Mouse (Mus musculus) CH12.LX (cell line): ENCODE measurements at regions not wholly inside any gene's neighbourhood (a gene's known extent, or its start where the extent isn't known, plus 50 kb on each side); places are given as distances from the start of the nearest gene placed in this dataset.

Source experiments
- DNase-seq: peaks from one replicate; pipeline ENCODE4 v3.0.0-alpha.2; 2013; ENCODE audit errors: extremely low read depth
- H3K27ac ChIP-seq: 2 replicates; pipeline ENCODE4 v1.5.1; 2012; ENCODE audit warnings: low read depth, mild to moderate bottlenecking, control low read depth, moderate library complexity; ENCODE audit not compliant: insufficient read depth
- H3K27me3 ChIP-seq: replicated peaks from 2 replicates; pipeline ENCODE3; 2012; ENCODE audit warnings: inconsistent platforms
- H3K36me3 ChIP-seq, 2 experiments: replicated peaks in 1 of 2; 2 replicates each; pipeline versions ENCODE3 to v1.6.1; 2012; ENCODE audit warnings: inconsistent platforms in 1 of 2, low read length in 1 of 2, mild to moderate bottlenecking in 1 of 2, mixed read lengths in 1 of 2, moderate library complexity in 1 of 2; ENCODE audit not compliant: control insufficient read depth in 1 of 2, insufficient read depth in 1 of 2
- H3K4me1 ChIP-seq, 2 experiments: 2 replicates each; pipeline ENCODE4 v1.6.1; 2012; ENCODE audit warnings: inconsistent platforms in 1 of 2, moderate library complexity in 1 of 2; ENCODE audit not compliant: insufficient read depth in 2 of 2, control insufficient read depth in 1 of 2
- H3K4me2 ChIP-seq: 2 replicates; pipeline ENCODE4 v1.6.1; 2012; ENCODE audit warnings: low read depth, mild to moderate bottlenecking, control low read depth; ENCODE audit not compliant: poor library complexity, insufficient read depth, severe bottlenecking
- H3K4me3 ChIP-seq, 3 experiments: fragments of 150-350 bp in 1 of 3; sonication (generic) in 1 of 3; replicated peaks in 1 of 3; 2 replicates each; pipeline versions ENCODE3 to v1.5.1; 2011 to 2012; ENCODE audit warnings: low read depth in 2 of 3, low read length in 2 of 3, mild to moderate bottlenecking in 2 of 3, moderate library complexity in 2 of 3, control low read depth in 1 of 3, improper control_type of control experiment in 1 of 3, inconsistent platforms in 1 of 3, mixed read lengths in 1 of 3; ENCODE audit not compliant: poor library complexity in 1 of 3
- H3K79me2 ChIP-seq: replicated peaks from 2 replicates; pipeline ENCODE4 v1.6.1; 2012; ENCODE audit warnings: mild to moderate bottlenecking, moderate library complexity; ENCODE audit not compliant: control insufficient read depth, poor library complexity, insufficient read depth, severe bottlenecking; ENCODE audit errors: extremely low read depth
- H3K9ac ChIP-seq: 2 replicates; pipeline ENCODE4 v1.6.1; 2012; ENCODE audit warnings: low read depth, mild to moderate bottlenecking, control low read depth, moderate library complexity; ENCODE audit not compliant: insufficient read depth
- H3K9me3 ChIP-seq: replicated peaks from 2 replicates; pipeline ENCODE3; 2012; ENCODE audit warnings: low read length, inconsistent platforms, mixed read lengths
- ELF1 ChIP-seq: IDR thresholded peaks from 2 replicates; pipeline ENCODE4 v1.6.1; 2014; ENCODE audit warnings: low read depth, mild to moderate bottlenecking, inconsistent platforms, low read length, improper control_type of control experiment
- EP300 ChIP-seq: IDR thresholded peaks from 2 replicates; pipeline ENCODE4 v1.6.1; 2011; ENCODE audit warnings: low read length, improper control_type of control experiment
- GABPA ChIP-seq: IDR thresholded peaks from 2 replicates; pipeline ENCODE4 v1.6.1; 2012; ENCODE audit warnings: low read depth, low read length, improper control_type of control experiment, inconsistent platforms; ENCODE audit not compliant: insufficient replicate concordance
- IRF4 ChIP-seq: IDR thresholded peaks from 2 replicates; pipeline ENCODE4 v1.6.1; 2014; ENCODE audit warnings: low read depth, mild to moderate bottlenecking, inconsistent platforms, low read length, improper control_type of control experiment
- JUN ChIP-seq: IDR thresholded peaks from 2 replicates; pipeline ENCODE4 v1.6.1; 2011; ENCODE audit warnings: low read depth, mild to moderate bottlenecking, low read length, improper control_type of control experiment, moderate library complexity; ENCODE audit not compliant: insufficient read depth
- JUND ChIP-seq: conservative IDR thresholded peaks from 2 replicates; pipeline ENCODE4 v1.6.1; 2011; ENCODE audit warnings: low read depth, low read length, improper control_type of control experiment
- KAT2A ChIP-seq: IDR thresholded peaks from 2 replicates; pipeline ENCODE4 v1.6.1; 2012; ENCODE audit warnings: low read length, improper control_type of control experiment, inconsistent platforms; ENCODE audit not compliant: insufficient replicate concordance
- MAFK ChIP-seq: IDR thresholded peaks from 2 replicates; pipeline ENCODE4 v1.6.1; 2011; ENCODE audit warnings: low read length, improper control_type of control experiment; ENCODE audit not compliant: insufficient replicate concordance
- MAX ChIP-seq: IDR thresholded peaks from 2 replicates; pipeline ENCODE4 v1.6.1; 2011; ENCODE audit warnings: low read length, improper control_type of control experiment
- MEF2A ChIP-seq: IDR thresholded peaks from 2 replicates; pipeline ENCODE4 v1.6.1; 2014; ENCODE audit warnings: low read depth, mild to moderate bottlenecking, inconsistent platforms, low read length, improper control_type of control experiment, borderline replicate concordance
- MXI1 ChIP-seq: IDR thresholded peaks from 2 replicates; pipeline ENCODE4 v1.6.1; 2011; ENCODE audit warnings: mild to moderate bottlenecking, low read depth, low read length, improper control_type of control experiment
- NELFE ChIP-seq: IDR thresholded peaks from 2 replicates; pipeline ENCODE4 v1.6.1; 2011; ENCODE audit warnings: low read depth, low read length, improper control_type of control experiment
- PAX5 ChIP-seq: IDR thresholded peaks from 2 replicates; pipeline ENCODE4 v1.6.1; 2012; ENCODE audit warnings: low read length, inconsistent platforms, mixed read lengths
- POLR2A ChIP-seq: IDR thresholded peaks from 2 replicates; pipeline ENCODE4 v1.6.1; 2011; ENCODE audit warnings: low read depth, mild to moderate bottlenecking, improper control_type of control experiment, low read length
- RAD21 ChIP-seq: IDR thresholded peaks from 2 replicates; pipeline ENCODE4 v1.6.1; 2011; ENCODE audit warnings: low read depth, mild to moderate bottlenecking, low read length, improper control_type of control experiment, moderate library complexity
- RCOR1 ChIP-seq: conservative IDR thresholded peaks from 2 replicates; pipeline ENCODE4 v1.6.1; 2012; ENCODE audit warnings: low read depth, mild to moderate bottlenecking, inconsistent platforms, low read length, improper control_type of control experiment
- SIN3A ChIP-seq: IDR thresholded peaks from 2 replicates; pipeline ENCODE4 v1.6.1; 2012; ENCODE audit warnings: low read length, improper control_type of control experiment, inconsistent platforms
- SMC3 ChIP-seq: IDR thresholded peaks from 2 replicates; pipeline ENCODE4 v1.6.1; 2011; ENCODE audit warnings: low read depth, low read length, improper control_type of control experiment
- TBP ChIP-seq: conservative IDR thresholded peaks from 2 replicates; pipeline ENCODE4 v1.6.1; 2011; ENCODE audit warnings: low read depth, low read length, improper control_type of control experiment
- ZKSCAN1 ChIP-seq: IDR thresholded peaks from 2 replicates; pipeline ENCODE4 v1.6.1; 2012; ENCODE audit warnings: low read depth, inconsistent platforms, low read length, improper control_type of control experiment, borderline replicate concordance
- ZNF384 ChIP-seq: IDR thresholded peaks from 2 replicates; pipeline ENCODE4 v1.6.1; 2012; ENCODE audit warnings: low read depth, low read length, improper control_type of control experiment, inconsistent platforms
- dilution Hi-C: fragments of 300-500 bp; cut with MboI; formaldehyde crosslinking; loops from 2 replicates; pipeline ENCODE4 v1.14.3; 2020; ENCODE audit warnings: low sequenced_read_pairs; ENCODE audit not compliant: extremely low pct_unique_long_range_greater_than_20kb, extremely low pct_ligation_motif_present
- in situ Hi-C: fragments of 300-500 bp; cut with MboI; formaldehyde crosslinking; loops from 3 replicates; pipeline ENCODE4 v1.14.3; 2019; ENCODE audit warnings: low sequenced_read_pairs, low pct_ligation_motif_present, low pct_unique_long_range_greater_than_20kb, mixed read lengths

DNA sequence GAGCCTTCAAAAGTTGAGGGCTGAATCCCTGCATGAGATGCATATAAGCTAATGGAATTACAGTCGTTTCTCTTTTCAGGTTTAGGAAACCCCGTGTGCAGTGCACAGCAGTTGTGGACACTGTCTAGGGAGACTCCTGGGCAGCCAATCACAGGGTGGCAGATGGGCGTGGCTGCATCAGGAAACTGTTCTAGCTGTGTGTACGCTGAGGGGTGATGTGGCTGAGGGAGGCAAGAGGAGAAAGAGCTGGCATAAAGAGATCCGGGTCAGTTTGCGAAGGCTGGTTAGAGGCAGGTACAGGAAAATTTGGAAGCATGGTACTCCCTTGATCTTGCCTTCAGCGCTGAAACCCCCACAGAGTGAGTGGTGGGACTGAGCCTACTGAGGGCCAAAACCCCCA is 106.1 kb upstream of the Pou3f3 start:
- Histone ChIP-seq H3K79me2 (no peaks in the 10 kb centered on the region), H3K4me3 (no peak overlapping the region), H3K9me3 (peaks cover 69% of the 10 kb centered on the region), H3K4me2 (no peak overlapping the region), H3K27me3 (no peaks in the 10 kb centered on the region), H3K4me1 (no peaks in the 10 kb centered on the region), H3K36me3 (no peaks in the 10 kb centered on the region), H3K27ac (no peak overlapping the region), H3K9ac (no peak overlapping the region)
- in situ Hi-C loops = no loop called here
- dilution Hi-C loops = no loop called here
- TF ChIP-seq ELF1 = no peak
- no peak for TF ChIP-seq JUND
- no peak for TF ChIP-seq ZKSCAN1
- no peak for TF ChIP-seq MAFK
- no peak for TF ChIP-seq KAT2A
- TF ChIP-seq NELFE = no peak
- TF ChIP-seq MXI1 = no peak
- no peak for TF ChIP-seq ZNF384
- TF ChIP-seq MAX = no peak
- TF ChIP-seq IRF4 = no peak
- no peak for TF ChIP-seq RAD21
- no peak for TF ChIP-seq EP300
- DNase-seq = no peak

DNA sequence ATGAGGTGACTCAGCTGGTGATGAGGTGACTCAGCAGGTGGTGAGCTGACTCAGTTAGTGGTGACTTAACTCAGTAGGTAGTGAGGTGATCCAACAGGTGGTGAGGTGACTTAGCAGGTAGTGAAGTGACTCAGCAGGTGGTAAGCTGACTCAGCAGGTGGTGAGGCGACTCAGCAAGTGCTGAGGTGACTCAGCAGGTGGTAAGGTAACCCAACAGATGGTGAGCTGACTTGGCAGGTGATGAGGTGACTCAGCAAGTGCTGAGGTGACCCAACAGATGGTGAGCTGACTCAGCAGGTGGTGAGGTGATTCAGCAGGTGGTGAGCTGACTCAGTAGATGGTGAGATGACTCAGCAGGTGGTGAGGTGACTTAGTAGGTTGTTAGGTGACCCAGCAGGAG is 103.7 kb upstream of the Pou3f3 start:
- Histone ChIP-seq H3K9me3 (peaks cover 68% of the 10 kb centered on the region), H3K79me2 (no peaks in the 10 kb centered on the region), H3K27ac (no peak overlapping the region), H3K4me3 (no peak overlapping the region), H3K36me3 (no peaks in the 10 kb centered on the region), H3K4me1 (no peaks in the 10 kb centered on the region), H3K27me3 (no peaks in the 10 kb centered on the region), H3K4me2 (no peak overlapping the region), H3K9ac (no peak overlapping the region)
- in situ Hi-C loops (no loop called here), dilution Hi-C loops (no loop called here)
- no peak for DNase-seq
- no peak for TF ChIP-seq SMC3
- TF ChIP-seq MAFK = no peak
- no peak for TF ChIP-seq TBP
- TF ChIP-seq RCOR1 = no peak
- no peak for TF ChIP-seq ZNF384
- no peak for TF ChIP-seq MAX

DNA sequence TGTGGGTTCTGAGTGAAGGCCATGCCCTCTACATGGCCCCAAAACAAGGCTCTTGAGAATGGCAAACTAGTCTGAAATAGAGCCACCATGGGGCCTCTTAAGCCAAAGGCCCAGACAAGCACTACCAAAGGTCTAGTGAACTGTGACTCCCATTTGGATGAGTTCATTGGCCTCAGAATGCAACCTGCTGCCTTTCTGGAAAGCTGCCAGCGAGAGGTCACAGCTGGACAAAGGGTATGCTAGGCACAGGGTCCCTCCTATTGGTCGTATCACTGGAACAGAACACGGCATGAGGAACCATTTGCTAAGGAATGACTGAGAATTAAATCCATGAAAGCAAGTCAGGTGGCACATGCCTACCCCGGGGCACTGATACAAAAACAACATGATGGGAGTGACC is 98.5 kb upstream of the Pou3f3 start:
- dilution Hi-C loops = no loop called here

More for the DNA sequence above, 98.5 kb upstream of the Pou3f3 start:
- H3K9me3 ChIP-seq = peaks cover 60% of the 10 kb centered on the region
- H3K9ac ChIP-seq = no peak overlapping the region
- no peaks in the 10 kb centered on the region for H3K4me1 ChIP-seq
- TF ChIP-seq ELF1 (no peak), JUN (no peak), MEF2A (no peak), KAT2A (no peak), PAX5 (no peak), SMC3 (no peak), POLR2A (no peak), GABPA (no peak), SIN3A (no peak)
- in situ Hi-C loops = no loop called here
- H3K27ac ChIP-seq = no peak overlapping the region
- H3K79me2 ChIP-seq = no peaks in the 10 kb centered on the region
- no peaks in the 10 kb centered on the region for H3K36me3 ChIP-seq
- no peak overlapping the region for H3K4me2 ChIP-seq
- DNase-seq = no peak
- no peaks in the 10 kb centered on the region for H3K27me3 ChIP-seq
- no peak overlapping the region for H3K4me3 ChIP-seq
